Mouse (Mus musculus) embryonic fibroblast, embryonic 13.5 days (primary cell): Measurements from ENCODE around the gene G430095P16Rik.

ENCODE experiments used
- CTCF ChIP-seq: IDR thresholded peaks from 2 replicates; pipeline ENCODE4 v1.5.1; 2011; ENCODE audit warnings: mild to moderate bottlenecking, control low read depth, low read length, moderate library complexity, borderline replicate concordance; ENCODE audit not compliant: insufficient read depth
- POLR2A ChIP-seq: IDR thresholded peaks from 2 replicates; pipeline ENCODE4 v1.6.1; 2011; ENCODE audit warnings: low read depth, mild to moderate bottlenecking, control low read depth, low read length, moderate library complexity

DNA sequence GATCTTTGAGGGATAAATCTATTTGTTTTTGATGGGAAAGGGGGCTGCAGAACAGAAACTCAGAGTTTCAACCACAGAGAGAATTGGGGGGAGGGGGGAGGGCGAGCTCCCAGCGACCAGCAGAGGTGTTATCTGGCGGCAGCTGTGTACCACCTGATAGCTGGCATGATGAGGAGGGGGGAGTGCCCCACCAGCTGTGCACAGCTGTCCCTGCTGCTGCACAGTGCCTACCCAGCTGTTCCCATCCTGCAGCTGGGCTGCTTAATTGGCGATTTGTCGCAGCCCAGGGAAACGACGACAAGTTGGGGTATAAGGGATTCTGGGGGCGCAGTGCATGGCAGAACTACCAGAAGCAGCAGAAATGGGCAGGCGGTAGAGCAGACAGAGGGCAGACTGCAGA lies 1.9 kb downstream of the G430095P16Rik start:
- no peak for TF ChIP-seq CTCF
- TF ChIP-seq POLR2A = no peak
